In genomic region chr10:117994768-117995167, GRCm38 (mm10) we compare ENCODE assay signal across 9 mouse cellular contexts.
DNase-seq lines count a peak whose midpoint lies in the region.
"Had no signal": no experiment of that assay in that cellular context is flagged by ENCODE, and none has a peak within 500 bp of the region (broad histone marks: within the 10 kb centered on the region; RNA-seq: fewer than 3 reads in every experiment).

No protein-coding gene starts in this region.

- DNase-seq in kidney, adult 9 months, result peak; percentile 82
- DNase-seq in kidney, postnatal 10 days, result no peak
- DNase-seq in embryo, embryonic 9.5 days (ENCODE audit: extremely low spot score), result peak; percentile 29
- DNase-seq in kidney, postnatal 36 days, result peak; percentile 43 to 70
- DNase-seq in retina, embryonic 14.5 days (ENCODE audit: low spot score), result peak; percentile 73
- no peak for DNase-seq in layer of hippocampus, adult 18-20 months (ENCODE audit: low spot score in 2 of 2)
- no peak for DNase-seq in lung, postnatal 14 days
- DNase-seq: gastrocnemius, postnatal 10 days; right cerebral cortex, postnatal 4 days had no signal

Comparison
In these comparisons a context has a peak if more than half of its experiments do, and no peak if none do; other contexts are left out.
1. DNase-seq: peak in kidney, adult 9 months (single experiment), embryo, embryonic 9.5 days (single experiment), kidney, postnatal 36 days (2 of 2) and retina, embryonic 14.5 days (single experiment); none in kidney, postnatal 10 days (single experiment), layer of hippocampus, adult 18-20 months (0 of 2) and lung, postnatal 14 days (single experiment).